Mouse (Mus musculus) hindlimb bud, embryonic 11.5 days (tissue): ENCODE measurements around the gene Pknox2.
A peak's percentile ranks its signal among the peaks of the same experiment; 100 is the strongest.

ENCODE experiments used
- DNase-seq: peaks from one replicate; pipeline ENCODE4 v3.0.0-alpha.2; 2012; ENCODE audit warnings: low read depth, low spot score; ENCODE audit errors: extremely low spot score

Pknox2 gene

DNA sequence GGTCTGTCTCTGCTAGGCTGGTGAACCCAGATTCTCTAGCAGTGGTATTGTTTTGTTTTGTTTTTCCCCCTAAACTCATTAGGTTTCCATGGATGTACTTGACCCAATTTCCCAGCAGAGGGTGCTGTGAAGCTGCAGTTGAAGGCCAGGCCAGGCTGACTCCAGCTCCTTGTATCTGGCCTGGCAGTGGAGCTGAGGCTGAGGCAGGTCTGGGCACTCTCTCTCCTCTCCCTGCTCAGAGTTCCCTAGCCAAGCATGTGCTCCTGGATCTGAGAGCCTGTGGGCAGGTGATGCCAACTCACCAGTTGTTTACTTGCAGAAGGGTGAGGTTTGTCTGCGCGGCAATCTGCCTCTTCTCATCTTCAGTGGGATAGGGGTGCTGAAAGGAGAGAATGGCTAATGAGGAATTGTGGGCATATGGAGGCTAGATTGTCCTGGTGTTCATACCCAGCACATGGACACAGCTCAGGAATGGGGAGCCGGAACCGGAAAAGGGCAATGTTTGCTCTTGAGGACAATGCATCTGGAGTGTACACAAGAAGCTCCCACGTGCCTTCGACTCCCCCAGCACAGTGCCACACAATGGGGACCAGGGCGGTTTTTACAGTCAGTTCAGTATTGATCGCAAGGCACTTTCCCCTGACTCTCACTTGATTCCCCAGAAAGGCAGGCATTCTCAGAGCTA is 252.1 kb downstream of the Pknox2 start:
- peak; percentile 33 for DNase-seq

DNA sequence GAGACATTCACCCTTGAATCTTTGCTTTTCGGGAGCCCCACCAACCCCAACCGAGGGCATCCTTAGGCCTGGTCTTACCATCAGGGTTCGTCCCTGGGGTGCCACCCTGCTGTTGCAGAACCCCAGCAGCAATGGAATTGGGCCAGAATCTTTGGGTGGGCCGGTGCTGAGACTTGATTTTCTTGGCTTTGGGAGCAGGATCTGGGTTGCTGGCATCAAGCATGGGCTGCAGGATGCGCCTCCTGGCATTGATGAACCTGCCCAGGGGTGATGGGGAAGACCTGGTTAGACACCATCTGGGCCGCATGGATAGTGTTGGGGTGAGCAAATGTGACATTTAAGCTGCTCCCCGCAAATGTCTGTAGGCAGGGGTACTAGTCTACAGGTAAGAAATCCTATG is 253.0 kb downstream of the Pknox2 start:
- DNase-seq = no peak

DNA sequence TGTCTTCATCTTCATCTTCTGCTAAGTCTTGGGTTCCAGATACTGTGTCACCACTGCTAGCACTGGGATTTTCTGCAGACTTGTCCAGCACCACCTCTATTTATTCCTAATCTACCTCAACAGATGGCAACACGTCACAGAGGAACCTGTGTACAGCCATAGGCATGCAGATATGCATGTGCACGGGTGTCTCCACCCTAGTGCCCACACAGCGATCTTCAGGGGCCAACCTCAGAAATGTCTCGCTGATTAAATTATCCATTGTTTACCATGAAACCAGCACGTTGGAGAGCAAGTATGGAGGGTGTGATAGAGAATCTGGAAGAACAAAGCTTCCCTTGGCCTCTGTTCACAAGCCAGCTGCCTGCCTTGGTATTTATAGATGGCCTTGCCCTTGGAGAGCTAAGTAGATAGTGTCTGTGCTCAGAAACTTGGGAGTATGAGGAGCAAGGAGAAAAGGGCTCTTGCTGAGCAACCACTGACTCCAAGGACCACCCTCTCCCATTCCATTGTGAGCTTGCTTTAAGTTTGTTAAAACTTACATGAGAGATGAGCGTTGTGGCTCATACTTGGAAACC is 253.7 kb downstream of the Pknox2 start:
- DNase-seq = no peak

DNA sequence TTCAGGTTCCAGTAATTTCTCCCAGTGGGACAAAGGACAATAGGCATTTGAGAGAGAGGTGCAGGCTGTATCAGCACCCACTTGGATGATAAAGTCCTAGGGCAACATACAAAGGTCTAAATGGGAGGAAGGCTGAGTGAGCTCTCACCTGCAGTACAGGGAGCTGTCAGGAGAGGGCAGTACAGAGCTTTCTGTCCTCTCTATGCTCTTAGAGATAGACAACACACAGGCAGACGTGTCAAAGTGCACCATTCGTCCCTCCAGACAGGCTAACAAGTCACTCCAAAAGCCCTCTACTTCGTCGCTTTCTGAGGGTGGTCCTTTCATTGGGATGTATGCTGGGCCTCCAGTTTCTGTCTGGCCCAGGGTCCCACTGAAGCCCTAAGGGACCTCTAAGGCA is 256.7 kb downstream of the Pknox2 start:
- peak; percentile 33 for DNase-seq

DNA sequence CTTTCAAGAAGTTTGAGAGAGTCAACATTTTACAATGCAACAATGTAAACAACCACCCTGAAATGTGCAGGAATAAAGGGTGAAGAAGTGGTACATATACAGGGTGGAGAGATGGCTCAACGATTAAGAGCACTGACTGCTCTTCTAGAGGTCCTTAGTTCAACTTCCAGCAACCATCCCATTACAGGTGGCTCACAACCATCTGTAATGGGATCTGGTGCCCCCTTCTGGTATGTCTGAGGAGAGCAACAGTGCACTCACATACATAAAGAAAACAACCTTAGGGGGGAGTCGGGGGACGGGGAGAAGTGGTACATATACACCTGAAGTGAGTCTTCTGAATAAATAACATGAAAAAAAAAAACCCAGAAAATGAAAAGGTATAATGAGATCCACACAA is 262.0 kb downstream of the Pknox2 start:
- no peak for DNase-seq

DNA sequence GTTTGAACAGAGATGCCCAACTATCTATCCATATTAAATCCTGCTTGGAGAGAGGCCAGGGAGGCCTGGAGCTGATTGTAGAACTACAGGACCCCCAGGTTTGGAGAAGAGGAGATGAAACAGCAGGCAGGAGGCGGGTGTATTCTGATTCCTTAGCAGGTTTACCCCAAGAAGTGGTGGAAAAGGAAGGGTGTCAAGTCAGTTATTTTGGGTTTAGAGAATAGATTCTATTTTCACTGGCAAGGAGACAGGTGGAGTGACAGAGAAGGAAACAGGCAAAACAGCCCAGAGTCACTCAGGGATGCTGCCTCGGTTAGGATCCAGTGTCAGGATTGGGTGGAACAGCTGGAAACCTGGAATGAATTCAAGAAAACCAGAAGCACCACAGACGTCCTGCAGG is 263.6 kb downstream of the Pknox2 start:
- no peak for DNase-seq

DNA sequence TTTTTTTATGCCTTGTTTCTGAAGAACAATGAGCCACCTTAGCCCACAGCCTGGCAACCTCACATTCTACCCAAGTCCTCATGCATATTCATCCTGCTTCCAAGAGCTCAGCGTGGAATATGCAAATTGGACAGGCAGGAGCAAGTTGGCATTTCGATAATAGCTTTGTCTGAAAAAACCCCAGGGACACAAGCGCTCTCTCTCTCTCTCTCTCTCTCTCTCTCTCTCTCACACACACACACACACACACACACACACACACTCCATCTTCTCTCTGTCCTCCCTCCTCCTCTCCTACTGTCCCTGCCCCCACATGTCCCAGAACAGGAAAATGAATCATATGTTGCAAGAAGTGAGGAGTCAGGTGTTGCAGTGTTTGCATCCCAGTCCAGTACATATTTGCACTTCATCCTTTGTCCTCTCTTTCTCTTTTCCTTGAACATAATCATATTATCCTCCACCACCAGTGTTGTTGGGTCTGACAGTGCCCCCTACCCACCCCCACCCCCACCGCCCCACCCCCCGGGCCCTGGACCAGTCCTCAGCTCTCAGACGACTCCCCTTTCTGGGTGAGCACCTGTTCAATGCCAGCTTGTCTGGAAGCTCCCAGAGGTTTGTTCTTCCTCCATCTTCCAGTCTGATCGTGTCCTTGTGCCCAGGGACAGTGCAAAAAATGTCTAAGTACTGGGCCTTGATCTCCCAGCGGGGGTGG is 265.0 kb downstream of the Pknox2 start:
- DNase-seq = no peak

DNA sequence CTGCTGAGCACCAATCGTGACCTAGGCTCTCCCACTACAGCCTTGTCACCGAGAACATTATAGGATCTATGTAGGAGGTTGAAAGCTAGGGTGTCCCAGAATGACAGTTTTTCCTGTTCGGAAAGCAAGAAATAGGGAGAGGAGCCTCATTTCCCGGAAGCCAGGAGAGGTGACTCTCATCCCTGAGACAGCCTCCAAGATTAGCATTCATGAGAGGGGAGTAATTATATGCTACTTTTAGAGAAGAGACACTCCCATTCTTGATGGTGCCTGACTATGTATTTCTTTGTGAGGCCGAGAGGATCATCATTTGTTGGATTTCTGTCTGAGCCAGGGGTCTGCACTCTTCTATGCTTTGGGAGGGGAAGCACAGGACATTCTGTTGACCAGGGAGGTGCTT is 265.6 kb downstream of the Pknox2 start:
- DNase-seq = no peak

DNA sequence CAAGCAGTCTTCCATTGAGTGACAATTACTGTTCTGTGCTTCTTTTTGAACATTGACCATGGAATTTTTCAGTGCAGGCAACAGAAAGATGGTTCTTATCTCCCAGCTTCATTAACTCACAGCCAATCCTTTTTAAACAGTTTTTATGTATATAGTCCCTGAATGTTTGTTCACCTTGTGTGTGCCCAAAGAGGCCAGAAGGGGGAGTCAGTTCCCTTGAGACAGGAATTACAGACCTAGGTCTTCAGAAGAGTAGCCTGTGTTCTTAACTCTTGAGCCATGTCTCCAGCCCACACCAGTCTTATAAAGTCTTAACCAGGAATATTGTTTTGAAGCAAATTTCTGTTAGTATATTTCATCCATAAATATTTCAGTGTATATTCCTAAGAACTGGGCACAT is 270.4 kb downstream of the Pknox2 start:
- no peak for DNase-seq

DNA sequence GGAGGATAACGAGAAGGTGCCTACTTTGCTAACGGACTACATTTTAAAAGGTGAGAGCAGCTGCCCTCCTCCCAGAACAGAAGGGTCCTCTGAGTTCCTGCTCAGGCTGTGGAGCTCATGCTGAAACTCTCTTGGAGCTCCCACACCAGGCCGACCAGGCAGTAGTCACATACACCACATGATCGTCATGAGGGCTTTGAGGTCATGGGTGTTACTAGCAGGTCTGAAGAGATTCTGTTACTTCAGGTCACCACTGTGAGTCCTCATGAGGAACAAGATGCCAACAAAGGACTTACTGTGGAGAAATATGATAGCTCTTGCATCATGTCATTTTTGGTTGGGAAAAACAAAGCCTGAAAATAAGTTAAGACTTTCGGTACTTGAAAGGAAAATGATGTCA is 270.9 kb downstream of the Pknox2 start:
- no peak for DNase-seq

DNA sequence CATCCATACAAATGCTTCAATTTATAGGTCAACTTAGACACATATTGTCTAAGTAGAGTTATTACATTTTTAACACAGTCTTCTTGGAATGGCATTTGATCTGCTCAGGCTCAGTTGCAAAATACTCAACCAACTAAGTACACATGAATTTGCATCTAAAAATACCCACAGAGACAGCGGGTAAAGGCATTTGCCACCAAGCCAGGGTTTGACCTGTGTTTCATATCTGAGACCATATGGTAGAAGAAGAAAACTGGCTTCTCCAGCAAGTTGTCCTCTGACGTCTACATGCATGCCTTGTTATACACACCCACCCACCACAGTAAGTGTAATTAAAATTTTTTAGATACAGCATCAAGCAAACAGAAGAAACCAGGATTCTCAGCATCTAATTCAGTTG is 273.4 kb downstream of the Pknox2 start:
- no peak for DNase-seq

DNA sequence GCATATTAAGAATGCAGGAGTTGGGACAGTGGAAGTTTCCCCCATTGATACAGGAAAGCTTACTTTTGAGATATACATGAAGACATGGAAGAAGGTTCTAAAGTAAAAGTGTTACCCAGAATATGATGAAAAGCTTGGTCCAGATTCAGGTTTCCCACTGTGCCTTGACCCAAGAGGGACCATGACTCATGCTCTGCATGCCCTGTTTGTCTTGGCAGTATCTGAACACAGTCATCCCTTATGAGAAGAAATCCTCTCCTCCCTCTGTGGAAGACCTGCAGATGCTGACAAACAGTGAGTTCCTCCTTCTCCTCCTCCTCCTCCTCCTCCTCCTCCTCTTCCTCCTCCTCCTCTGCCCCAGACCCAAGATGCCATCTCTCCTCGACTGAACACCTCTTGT is 276.9 kb downstream of the Pknox2 start:
- no peak for DNase-seq

DNA sequence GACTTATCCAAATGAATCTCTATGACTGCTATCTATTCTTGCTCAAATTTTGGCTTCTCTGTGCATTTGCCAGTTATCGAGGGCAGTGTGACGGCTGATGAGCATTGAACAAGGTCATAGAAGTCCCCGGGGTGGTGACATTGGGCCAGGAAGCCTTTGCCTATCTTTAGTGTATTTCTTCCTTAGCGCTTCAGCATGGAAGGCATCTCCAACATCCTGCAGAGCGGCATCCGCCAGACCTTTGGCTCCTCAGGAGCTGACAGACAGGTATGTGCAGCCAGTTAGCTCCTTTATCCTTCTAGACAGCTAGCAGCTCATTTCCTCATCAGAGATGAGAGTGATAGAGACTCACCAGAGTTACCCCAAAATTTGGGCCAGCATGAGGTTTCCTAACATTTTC is 278.5 kb downstream of the Pknox2 start:
- DNase-seq = no peak

DNA sequence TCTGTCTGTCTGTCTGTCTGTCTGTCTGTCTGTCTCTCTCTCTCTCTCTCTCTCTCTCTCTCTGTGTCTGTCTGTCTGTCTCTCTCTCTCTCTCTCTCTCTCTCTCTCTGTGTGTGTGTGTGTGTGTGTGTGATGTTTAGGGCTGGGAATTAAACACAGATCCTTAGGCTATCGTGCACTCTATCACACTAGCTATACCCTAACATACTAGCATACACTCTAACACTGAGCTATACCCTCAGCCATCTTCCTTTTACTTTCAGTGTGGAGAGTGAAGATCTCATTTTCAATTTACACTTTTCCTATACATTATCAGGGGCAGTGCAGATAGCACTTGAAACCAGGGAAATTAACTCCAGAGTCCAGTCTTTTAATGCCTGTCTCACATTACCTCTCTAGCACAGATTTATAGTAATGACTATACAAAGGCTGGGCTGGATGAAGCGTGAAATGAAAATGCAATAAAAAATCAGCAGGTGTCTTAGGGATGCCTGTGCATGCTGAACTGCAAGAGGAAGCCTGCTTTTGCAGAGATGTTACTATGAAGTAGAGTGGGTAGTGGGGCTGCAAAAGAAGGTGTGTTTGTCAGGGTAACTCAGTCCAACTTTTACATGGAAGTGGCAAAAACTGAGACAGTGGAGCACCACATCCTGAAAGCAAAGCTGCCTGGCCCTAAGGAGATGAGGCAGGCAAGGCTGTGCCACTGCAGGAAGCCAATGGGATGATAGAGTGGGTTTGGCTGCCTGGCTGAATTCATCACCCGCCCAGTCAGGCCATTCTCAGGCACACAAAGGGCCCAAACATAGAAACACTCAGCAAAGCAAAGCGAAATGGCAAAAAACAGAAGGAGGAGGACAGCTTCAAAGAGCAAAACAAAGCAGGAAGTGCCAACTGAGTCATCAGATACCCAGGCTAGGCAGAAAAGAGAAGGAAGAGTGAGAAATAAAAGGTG is 282.1 kb downstream of the Pknox2 start:
- DNase-seq = no peak

DNA sequence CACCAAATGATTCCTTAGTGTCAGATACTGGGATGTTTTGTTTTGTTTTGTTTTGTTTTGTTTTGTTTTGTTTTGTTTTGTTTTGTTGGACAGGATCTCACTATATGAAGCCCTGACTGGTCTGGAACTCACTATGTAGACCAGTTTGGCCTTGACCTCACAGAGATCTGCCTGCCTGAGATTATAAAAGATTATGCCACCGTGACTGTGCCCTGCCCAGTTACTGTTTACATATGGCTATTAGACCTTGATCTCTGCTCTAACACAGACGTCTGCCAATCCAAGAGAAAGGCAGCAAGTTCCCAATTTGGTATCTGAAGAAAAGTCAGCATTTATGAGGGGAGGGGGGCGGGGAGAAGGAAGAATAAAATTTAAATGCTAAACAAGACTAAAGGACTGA is 283.5 kb downstream of the Pknox2 start:
- DNase-seq = no peak

DNA sequence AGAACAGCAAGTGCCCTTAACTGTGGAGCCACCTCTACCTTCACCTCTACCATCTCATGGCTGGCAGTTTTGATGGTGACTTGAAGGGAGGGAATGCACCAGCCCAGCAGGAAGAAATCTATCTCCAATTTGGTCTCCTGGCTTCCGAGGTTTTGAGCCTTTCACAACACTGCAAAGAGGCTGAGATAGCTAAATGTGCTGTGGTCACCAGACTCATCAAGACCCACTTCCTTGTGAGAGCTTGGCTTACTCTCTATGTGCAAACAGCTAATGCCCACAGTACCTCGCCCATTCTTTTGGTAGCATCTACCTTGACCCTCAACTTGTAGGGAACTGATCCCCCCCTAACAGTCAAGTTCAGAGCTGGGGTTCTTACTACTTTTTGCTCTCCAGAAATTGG is 284.6 kb downstream of the Pknox2 start:
- DNase-seq = no peak

DNA sequence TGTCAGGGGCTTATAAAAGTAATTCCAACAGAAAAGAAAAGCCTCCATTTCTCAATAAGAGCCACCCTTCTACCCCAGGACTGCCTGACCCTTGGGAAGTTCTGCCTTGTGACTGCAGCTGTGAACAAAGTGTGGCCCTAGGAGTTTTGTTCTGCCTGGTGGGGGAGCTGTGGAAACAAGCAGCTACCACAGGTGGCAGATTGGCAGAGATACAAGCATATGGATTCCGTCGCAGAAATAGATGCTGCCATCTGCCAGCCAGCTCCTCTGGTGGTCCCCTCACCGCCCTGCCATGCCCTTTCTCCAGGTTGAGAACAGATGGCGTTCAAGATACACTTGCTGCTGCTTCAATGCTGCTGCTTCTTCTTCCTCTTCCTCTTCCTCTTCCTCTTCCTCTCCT is 288.5 kb downstream of the Pknox2 start:
- no peak for DNase-seq

DNA sequence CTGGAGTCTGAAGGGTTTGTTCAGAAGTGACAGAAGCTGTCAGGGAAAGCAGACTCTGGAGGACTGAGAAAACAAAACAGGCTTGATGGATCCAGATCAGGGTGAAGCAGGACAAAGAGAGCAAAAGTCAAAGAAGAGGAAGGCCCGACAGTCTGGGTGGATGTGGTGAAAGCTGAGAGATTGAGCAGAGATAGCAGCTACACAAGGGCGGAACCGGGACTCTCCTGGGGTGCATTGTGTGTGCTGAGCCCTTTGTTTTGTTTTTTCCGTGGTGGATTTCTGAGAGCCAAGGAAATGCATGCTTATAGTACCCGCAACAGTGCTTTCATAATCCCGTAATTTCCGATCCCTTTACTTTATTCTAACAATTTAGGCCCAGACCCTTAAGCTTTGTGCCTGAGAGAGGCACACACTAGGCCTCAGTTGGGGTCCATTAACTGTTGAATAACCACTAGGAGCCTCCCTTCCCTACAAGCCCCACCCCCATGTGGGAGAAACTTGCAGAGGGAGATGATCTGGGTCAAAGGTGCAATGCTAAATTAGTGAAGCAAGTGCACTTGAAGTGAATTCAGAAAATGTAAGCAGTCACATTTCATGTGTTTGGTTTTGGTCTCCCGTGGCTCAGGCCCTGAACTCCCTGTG is 289.6 kb downstream of the Pknox2 start:
- DNase-seq = no peak

DNA sequence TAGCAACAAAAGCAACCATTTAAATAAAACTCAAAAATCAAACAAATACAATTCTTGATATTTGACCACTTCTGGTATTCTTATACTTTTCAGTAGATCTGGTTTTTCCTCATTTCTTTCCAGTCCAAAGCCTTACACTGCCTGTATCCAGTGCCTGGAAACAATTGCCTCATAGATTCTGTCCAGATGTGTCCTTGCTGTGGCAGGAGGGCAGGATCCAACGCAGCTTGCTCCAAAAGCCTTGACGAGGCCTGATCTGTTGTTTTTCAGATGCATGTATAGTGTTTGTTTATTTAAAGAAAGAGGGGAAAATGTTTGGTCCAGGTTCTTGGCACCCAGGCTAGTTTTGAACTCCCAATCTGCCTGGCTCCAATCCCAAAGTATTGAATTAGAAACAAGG is 290.9 kb downstream of the Pknox2 start:
- DNase-seq = no peak

DNA sequence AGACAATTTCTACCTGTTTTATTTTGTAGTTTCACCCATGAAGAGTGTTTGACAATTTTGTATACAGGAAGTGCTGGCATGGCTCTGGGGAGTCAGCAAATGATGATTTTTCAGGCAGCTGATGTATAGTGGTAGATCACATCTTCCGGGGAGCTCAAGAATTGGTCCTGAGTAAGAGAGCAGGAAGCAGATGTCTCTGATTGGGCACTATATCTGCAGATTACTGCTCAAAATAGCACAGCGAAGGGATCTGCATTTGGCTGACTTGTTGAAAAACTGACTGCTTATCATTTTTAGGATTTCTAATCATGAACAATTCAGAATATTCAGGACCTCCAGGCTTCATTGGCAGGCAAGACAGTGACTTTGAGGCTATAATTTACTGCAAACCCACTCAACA is 295.0 kb downstream of the Pknox2 start:
- no peak for DNase-seq

DNA sequence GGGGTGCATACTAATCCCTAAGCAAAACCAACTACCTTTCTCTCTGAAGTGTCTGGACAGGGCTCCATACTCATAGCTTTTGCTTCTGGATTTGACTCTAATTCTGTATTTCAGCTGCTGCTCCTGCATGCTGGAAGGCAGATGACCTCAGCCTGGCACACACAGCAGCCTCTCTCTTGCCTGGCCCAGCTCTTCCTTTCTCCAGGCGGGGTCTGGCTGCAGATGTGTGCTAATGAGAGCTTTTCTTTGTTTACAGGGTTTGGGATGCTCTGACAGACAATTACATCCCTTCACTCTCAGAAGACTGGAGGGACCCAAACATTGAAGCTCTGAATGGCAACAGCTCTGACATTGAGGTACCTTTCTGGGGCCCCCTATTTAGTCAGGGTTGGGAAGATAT is 297.1 kb downstream of the Pknox2 start:
- DNase-seq = no peak
